Mouse (Mus musculus) olfactory bulb, adult 2 months (tissue): ENCODE results near the gene Usp43.

Experiments
- CTCF ChIP-seq: fragments of 200-500 bp; IDR thresholded peaks from 2 replicates; pipeline ENCODE4 v1.5.1; 2012; ENCODE audit warnings: low read depth, mild to moderate bottlenecking, low read length, moderate library complexity; ENCODE audit not compliant: insufficient read depth
- POLR2A ChIP-seq: fragments of 200-500 bp; IDR thresholded peaks from 2 replicates; pipeline ENCODE4 v1.6.1; 2012; ENCODE audit warnings: mild to moderate bottlenecking, low read depth, low read length, moderate library complexity; ENCODE audit not compliant: insufficient read depth

GRCm38 (mm10) chr11:67805538-67805937, 116.4 kb downstream of the Usp43 start:
- TF ChIP-seq CTCF: no peak
- TF ChIP-seq POLR2A: no peak
